Mouse (Mus musculus) kidney, adult 2 months (tissue): ENCODE measurements around the gene Crygf. TPM values are rescaled to one million over a fixed set of nuclear protein-coding genes. Genes with fewer than 3 reads are reported as not detected.
"Not testable (repeated sequence)": the region's sequence is repeated elsewhere in the genome, so short reads cannot be mapped to it uniquely, and the experiment has no call there.

Source experiments
- DNase-seq: peaks from one replicate; pipeline ENCODE4 v3.0.0; 2021
- H3K27ac ChIP-seq: fragments of 200-500 bp; 2 replicates; pipeline ENCODE4 v1.5.1; 2012; ENCODE audit warnings: low read depth, low read length, control low read depth, inconsistent platforms; ENCODE audit not compliant: insufficient read depth
- H3K27me3 ChIP-seq: fragments of 200-500 bp; replicated peaks from 2 replicates; pipeline ENCODE4 v1.6.1; 2012; ENCODE audit warnings: mild to moderate bottlenecking, moderate library complexity, low read length, inconsistent platforms; ENCODE audit not compliant: control insufficient read depth, insufficient read depth
- H3K36me3 ChIP-seq: fragments of 200-500 bp; 2 replicates; pipeline ENCODE4 v1.6.1; 2012; ENCODE audit warnings: mild to moderate bottlenecking, moderate library complexity, low read length, inconsistent platforms; ENCODE audit not compliant: control insufficient read depth, insufficient read depth
- H3K4me1 ChIP-seq: fragments of 200-500 bp; 2 replicates; pipeline ENCODE4 v1.6.1; 2011; ENCODE audit warnings: low read length; ENCODE audit not compliant: control insufficient read depth, insufficient read depth
- H3K4me3 ChIP-seq: fragments of 200-500 bp; 2 replicates; pipeline ENCODE4 v1.5.1; 2011; ENCODE audit warnings: mild to moderate bottlenecking, low read depth, low read length, control low read depth; ENCODE audit not compliant: insufficient read depth
- CTCF ChIP-seq: fragments of 200-500 bp; conservative IDR thresholded peaks from 2 replicates; pipeline ENCODE4 v1.5.1; 2011; ENCODE audit warnings: low read depth, mild to moderate bottlenecking, control low read depth, low read length, moderate library complexity, mixed read lengths; ENCODE audit not compliant: insufficient read depth, insufficient read length
- POLR2A ChIP-seq: fragments of 200-500 bp; IDR thresholded peaks from one replicate; pipeline ENCODE4 v1.6.1; 2011; ENCODE audit warnings: low read depth, low read length, control low read depth
- WGBS: fragments of 180-500 bp; shearing (Covaris S2); methylation state at CpG from one replicate; pipeline ENCODE4 v1.1.7; 2018; 5-methylcytosine and 5-hydroxymethylcytosine counted together
- polyA plus RNA-seq: library from polyadenylated mRNA; depleted of rRNA; stranded (reverse); fragments of >200 nt; gene quantifications from 2 replicates; pipeline ENCODE4 v1.2.3, GENCODE M21; 2012; rRNA removed

Gene Crygf
- not detected in 2 replicates for polyA plus RNA-seq

DNA sequence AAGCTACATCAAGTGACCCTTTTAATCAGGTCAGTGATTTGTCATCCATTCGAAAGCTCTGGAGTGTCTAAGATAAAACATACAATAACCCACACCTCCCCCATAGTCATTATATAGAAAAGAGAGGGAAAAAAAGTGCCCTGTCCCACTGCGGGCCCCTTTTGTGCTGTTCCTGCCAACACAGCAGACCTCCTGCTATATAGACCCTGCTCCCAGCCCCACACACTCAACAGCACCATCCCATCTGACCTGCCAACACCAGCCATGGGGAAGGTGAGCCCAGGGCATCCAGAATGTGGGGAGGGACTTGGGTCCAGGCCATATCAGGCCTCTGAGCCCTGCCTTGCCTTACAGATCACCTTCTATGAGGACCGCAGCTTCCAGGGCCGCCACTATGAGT is at the start of gene Crygf:
Gene Crygf, plus strand, starts transcription at position 227 of the 400 bp plus-strand sequence.
- TF ChIP-seq POLR2A (no peak), CTCF (no peak)
- Histone ChIP-seq H3K27me3 (no peaks in the 10 kb centered on the region), H3K36me3 (no peaks in the 10 kb centered on the region), H3K4me3 (no peak within 1 kb of the TSS), H3K27ac (no peak within 1 kb of the TSS), H3K4me1 (no peaks in the 10 kb centered on the region)
- 57% methylated on average over 4 of the region's 4 CpGs for WGBS
- DNase-seq, result no peak

GRCm38 (mm10) chr1:65925361-65926210 is 734 bp upstream of the Crygf start:
- Histone ChIP-seq H3K27ac (no peak overlapping the region), H3K36me3 (no peaks in the 10 kb centered on the region), H3K4me1 (no peaks in the 10 kb centered on the region), H3K27me3 (no peaks in the 10 kb centered on the region), H3K4me3 (no peak overlapping the region)
- TF ChIP-seq CTCF (no peak), POLR2A (no peak)
- 26% methylated on average over 6 of the region's 6 CpGs for WGBS
- no peak for DNase-seq

DNA sequence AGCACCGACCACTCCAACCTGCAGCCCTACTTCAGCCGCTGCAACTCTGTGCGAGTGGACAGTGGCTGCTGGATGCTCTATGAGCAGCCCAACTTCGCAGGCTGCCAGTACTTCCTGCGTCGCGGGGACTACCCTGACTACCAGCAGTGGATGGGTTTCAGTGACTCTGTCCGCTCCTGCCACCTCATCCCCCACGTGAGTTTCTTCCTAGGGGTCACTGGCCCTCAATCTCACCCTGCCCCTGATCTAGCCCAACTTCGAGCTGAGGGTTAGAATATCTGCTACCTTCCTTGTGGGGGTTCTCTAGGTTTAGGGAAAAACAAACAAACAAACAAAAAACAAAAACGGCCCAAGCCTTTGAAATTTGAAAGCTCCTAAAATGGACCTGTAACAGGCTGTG is 376 bp downstream of the Crygf start:
- WGBS, result 73% methylated on average over 11 of the region's 11 CpGs
- H3K27ac ChIP-seq, H3K4me1 ChIP-seq, H3K4me3 ChIP-seq, H3K27me3 ChIP-seq, DNase-seq, H3K36me3 ChIP-seq: not testable (repeated sequence)

- H3K4me3 ChIP-seq, result no peak overlapping the region
- TF ChIP-seq CTCF, result no peak
- no peak for TF ChIP-seq POLR2A
Measured at GRCm38 (mm10) chr1:65930055-65930454, 3.7 kb downstream of the Crygf start.

GRCm38 (mm10) chr1:65932091-65932812 is 5.9 kb downstream of the Crygf start:
- no peak overlapping the region for H3K4me3 ChIP-seq
- no peak overlapping the region for H3K27ac ChIP-seq
- H3K27me3 ChIP-seq, result no peaks in the 10 kb centered on the region
- H3K4me1 ChIP-seq, result no peaks in the 10 kb centered on the region
- 76% methylated on average over 4 of the region's 4 CpGs for WGBS
- H3K36me3 ChIP-seq, result no peaks in the 10 kb centered on the region
- DNase-seq, result no peak
- no peak for TF ChIP-seq POLR2A
- TF ChIP-seq CTCF, result no peak

More at GRCm38 (mm10) chr1:65930055-65930454, 3.7 kb downstream of the Crygf start:
- no peaks in the 10 kb centered on the region for H3K4me1 ChIP-seq
- H3K27ac ChIP-seq, result no peak overlapping the region
- H3K27me3 ChIP-seq, result no peaks in the 10 kb centered on the region
- no peaks in the 10 kb centered on the region for H3K36me3 ChIP-seq
- DNase-seq, result no peak
- 78% methylated on average over 2 of the region's 2 CpGs for WGBS

Other genes starting within 250 kb of the Crygf start
- 5.1 and 6.7 TPM in 2 replicates for gene Map2, start 248.8 kb downstream of the Crygf start, polyA plus RNA-seq